Mouse (Mus musculus): ENCODE measurements at regions not wholly inside any gene's neighbourhood (a gene's known extent, or its start where the extent isn't known, plus 50 kb on each side); places are given as distances from the start of the nearest gene placed in this dataset.

GRCm38 (mm10) chr10:38147421-38147820 is 674.2 kb downstream of the Rfpl4b start:
- DNase-seq: no peak

DNA sequence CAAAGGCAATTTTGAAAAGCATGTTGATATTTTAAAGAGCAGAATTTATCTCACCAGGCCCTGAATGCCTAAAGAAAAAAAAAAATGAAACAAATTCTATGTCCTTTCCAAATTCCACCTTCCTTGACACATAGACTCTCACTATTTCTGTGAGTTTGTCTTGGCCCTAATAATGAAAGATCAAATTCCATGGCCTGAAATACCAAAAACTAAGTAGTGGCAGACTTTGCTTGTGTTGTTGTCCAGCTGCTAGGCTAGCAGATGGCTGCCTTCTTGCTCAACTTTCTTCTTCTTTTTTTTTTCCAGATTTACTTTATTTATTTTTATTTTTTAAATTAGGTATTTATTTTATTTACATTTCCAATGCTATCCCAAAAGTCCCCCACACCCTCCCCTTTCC is 682.4 kb downstream of the Rfpl4b start:
- DNase-seq: no peak

GRCm38 (mm10) chr10:38121911-38122573 is 699.5 kb downstream of the Rfpl4b start:
- no peak for DNase-seq

DNA sequence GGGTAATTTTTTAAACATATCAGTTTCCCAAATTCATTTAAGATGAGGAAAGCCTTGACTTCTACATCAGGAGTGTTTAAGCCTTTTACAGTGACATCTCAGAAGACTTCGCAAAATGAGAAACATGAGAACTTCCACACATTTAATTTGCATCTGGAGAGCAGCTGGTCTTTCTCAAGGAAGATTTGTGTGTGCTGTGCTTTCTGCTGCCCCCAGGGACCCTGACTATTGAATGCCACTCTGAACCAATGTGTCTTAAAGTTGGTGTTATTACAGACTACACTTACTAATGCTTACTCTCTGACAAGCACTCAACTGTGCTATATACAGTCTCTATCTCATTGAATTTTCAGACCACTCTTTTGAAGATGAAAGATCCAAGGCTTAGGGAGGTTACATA is 703.0 kb downstream of the Rfpl4b start:
- DNase-seq: no peak

- DNase-seq: no peak
Measured at GRCm38 (mm10) chr10:38116516-38116915, 705.1 kb downstream of the Rfpl4b start.

GRCm38 (mm10) chr10:38114194-38114593 is 707.4 kb downstream of the Rfpl4b start:
- no peak for DNase-seq

DNA sequence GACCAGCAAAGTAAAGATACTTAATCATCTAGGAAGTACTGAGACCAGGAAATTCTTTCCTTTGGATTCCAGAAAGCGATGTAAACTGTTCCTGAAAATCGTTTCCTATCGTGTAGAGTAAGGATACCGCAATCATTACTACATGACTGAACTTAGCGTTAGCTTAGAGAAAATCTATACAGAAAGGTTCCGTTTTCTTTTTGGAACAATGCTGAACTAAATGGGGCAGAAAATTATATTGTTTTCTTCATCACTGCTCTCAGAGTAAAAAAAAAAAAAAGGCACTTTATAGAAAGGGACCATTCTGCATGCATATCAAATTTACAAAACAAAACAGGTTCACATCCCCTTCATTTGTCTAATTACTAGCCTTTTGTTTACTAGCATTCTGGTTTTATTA is 713.0 kb downstream of the Rfpl4b start:
- no peak for DNase-seq

DNA sequence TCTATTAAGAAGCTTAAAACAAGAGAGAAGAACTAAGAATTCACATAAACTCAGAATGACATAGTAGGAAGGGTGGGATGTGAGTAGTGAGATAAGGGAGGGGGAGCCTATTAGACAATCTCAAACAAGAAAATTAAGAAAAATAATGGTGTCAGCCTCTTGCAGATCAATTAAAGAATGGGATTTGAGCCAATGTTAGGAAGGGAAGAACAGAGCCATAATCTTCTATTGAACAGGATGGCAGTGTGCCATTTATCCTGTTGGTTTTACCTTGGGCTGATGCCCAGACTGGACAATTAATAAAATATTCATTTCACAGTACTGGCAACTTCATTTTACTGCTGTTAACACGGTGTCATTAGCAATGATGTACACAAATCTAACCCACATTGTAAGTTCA is 718.0 kb downstream of the Rfpl4b start:
- no peak for DNase-seq

- DNase-seq: no peak
Measured at GRCm38 (mm10) chr10:38078521-38078920, 743.1 kb downstream of the Rfpl4b start.

DNA sequence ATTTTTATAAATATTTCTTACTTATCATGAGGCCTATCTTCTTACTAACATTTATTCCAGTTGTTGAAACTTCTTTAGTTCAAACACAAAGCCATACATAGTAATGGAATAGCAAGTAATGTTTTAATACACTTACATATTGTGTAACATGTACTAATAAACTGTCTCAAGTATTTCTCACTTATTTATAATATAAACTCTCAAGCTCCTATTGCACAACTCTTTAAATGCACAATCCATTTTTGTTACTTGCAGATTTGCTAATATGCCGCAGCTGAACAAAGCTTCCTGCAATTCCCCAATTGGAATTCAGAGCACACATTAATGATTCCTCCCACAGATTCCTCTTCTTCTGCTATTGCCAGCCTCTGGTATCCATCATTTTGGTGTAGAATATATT is 749.2 kb downstream of the Rfpl4b start:
- no peak for DNase-seq

DNA sequence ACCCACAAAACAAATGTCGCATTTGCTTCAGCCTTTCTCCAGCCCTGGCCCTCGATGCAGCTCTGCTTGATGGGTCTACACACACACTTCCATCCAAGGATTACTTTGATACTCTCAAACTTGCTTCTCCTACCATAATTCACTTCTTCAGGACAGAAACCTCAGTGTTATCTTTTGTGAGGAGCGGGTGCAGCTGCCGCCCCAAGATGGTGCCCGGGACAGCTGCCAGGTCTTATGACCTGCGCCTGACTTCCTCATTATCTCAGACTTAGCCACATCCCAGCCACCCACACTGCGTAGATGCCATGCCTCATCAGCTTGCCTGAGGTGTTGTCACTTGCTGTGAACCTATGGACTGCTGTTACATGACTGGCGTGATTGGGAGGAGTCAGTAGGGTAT is 762.5 kb downstream of the Rfpl4b start:
- no peak for DNase-seq

DNA sequence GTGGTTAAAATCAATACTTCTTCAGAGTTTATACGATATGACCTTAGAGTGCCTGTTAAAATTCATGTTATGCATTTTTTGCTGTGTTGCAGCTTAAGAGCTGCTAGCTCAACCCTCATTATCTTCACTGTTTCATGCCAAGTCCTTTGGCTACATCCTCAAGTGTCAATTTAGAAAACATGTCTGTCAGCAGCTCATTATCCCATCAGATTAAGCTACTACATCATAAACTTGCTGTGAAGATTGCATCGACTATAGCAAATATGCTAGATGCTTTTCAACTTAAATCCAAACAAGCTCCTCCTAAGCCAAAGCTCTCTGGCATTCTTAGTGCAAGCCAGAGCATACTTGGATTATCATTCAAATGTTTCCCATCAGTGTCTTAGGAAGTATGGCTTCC is 811.1 kb downstream of the Rfpl4b start:
- DNase-seq: no peak

- DNase-seq: no peak
Measured at GRCm38 (mm10) chr10:37995691-37996445, 825.7 kb downstream of the Rfpl4b start.

- no peak for DNase-seq
Measured at GRCm38 (mm10) chr10:37988297-37989263, 833.0 kb downstream of the Rfpl4b start.

GRCm38 (mm10) chr10:37978899-37979539 is 840.3 kb upstream of the Marcks start:
- DNase-seq: no peak

GRCm38 (mm10) chr10:37960051-37960450 is 821.3 kb upstream of the Marcks start:
- no peak for DNase-seq

DNA sequence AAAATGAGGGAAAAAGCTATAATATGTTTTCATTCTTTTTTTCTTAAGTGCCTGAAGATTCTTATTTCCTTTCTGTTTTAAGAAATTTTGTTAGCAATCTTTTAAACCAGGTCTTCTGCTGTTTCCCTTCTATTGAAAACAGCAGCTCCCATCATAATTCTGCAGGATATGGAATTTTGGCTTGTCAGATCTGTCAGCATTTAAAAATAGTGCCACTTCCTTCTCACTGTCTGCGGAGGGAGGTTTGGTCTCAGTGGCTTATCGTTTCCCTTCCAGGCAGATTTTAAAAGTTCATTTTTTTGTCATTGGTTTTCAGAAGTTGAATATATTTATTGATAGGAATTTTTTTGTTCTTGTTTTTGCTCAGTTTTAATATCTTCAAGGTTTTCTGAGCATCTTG is 776.1 kb upstream of the Marcks start:
- DNase-seq: no peak

DNA sequence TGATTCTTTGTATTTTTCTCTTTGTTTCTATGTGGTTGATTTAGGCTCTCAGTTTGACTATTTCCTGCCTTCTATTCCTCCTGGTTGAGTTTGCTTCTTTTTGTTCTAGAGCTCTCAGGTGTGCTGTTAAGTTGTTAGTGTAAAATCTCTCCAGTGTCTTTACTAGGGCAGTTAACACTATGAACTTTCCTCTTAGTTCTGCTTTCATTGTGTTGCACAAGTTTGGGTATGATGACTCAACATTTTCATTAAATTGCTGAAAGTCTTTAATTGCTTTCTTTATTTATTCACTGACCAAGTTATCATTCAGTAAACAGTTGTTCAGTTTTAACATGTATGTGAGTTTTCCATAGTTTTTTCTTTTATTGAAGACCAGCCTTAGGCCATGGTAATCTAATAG is 772.9 kb upstream of the Marcks start:
- DNase-seq: no peak

DNA sequence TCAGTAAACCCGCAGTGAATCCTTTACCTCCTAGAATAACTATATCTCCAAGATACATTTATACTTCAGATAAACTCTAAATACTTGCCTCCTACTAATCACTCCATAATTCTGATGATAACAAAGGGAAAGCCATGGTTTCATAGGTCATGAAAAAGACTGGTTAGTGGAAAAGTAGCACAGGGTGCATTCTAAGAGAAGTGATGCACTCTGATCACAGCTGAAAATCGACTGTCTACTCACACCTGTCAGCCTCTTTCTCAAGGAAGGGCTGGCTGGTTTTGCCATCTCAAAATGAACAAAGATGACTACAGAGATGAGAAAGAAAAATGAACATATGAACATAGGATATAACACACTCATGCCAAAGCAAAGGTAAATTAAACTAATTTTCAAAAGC is 769.6 kb upstream of the Marcks start:
- no peak for DNase-seq

GRCm38 (mm10) chr10:37907731-37908130 is 769.0 kb upstream of the Marcks start:
- no peak for DNase-seq

DNA sequence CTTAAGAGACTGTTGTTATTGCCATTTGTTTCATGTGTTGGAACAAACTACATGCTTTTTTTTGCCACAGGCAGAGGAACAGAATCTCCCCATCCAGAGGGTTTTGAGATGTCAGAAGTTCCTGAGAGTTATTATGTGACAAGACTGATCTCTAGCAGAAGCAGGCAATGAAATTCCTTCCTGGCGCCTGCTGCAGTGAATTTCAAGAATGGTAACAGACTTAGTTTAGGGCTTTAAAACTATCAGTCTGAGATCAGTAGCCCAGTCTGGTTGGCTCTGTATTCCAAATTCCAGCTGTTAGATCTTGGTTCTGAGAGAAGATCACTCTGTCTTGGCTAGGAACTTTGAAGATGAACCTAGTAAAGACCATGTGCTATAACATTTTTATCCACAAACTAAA is 749.2 kb upstream of the Marcks start:
- no peak for DNase-seq

DNA sequence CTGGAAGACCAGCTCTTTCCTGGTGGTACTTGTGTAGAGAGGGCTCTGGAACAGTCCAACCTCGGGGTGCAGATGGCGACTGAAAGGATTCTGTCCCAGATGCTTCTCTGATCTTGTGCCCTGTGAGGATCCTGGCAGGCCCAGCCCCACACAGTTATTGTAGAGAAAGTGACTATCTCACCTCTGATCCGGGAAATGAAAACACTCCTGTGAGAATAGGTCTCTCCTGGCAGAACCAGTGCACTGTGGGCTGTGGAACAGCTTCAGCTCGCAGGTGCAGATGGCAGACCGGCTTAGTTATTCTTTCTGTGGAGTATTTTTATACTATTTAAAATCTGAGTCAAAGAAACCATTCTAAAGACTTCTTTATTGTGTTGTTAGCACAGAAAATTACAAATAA is 742.1 kb upstream of the Marcks start:
- no peak for DNase-seq
